Mouse (Mus musculus) liver, embryonic 14.5 days (tissue): ENCODE results near the gene Lmbr1.

Source experiments
- CTCF ChIP-seq: IDR thresholded peaks from 2 replicates; pipeline ENCODE4 v1.5.1; 2016; ENCODE audit warnings: antibody characterized with exemption, low read depth, control low read depth
- EP300 ChIP-seq: IDR thresholded peaks from 2 replicates; pipeline ENCODE4 v1.6.1; 2016; ENCODE audit warnings: antibody characterized with exemption, low read depth

DNA sequence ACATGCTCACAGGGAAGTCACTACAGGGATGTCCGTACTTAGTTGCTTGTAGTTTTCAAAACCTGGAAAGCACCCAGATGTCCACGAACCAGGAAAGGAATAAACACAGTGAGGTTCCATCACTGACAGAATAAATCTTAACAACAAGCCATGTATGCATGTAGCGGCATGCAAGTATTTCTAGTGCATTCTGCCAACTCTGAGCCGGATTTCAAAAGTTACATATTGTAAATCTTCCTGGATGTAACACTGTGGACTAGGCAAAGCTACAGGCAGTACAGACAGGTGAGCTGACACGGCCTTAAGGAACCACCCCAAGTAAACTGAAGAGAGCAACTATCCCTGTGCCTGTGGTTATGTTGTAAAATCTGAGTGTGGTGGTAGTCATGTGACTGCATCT lies 191.4 kb downstream of the Lmbr1 start:
- TF ChIP-seq CTCF (no peak), EP300 (no peak)
